Mouse (Mus musculus) CD4-positive, CD25-positive, alpha-beta regulatory T cell, adult 4 months (primary cell): ENCODE measurements around the gene Slc16a11. TPM values are rescaled to one million over a fixed set of nuclear protein-coding genes. Genes with fewer than 3 reads are reported as not detected.
"Not testable (repeated sequence)": the region's sequence is repeated elsewhere in the genome, so short reads cannot be mapped to it uniquely, and the experiment has no call there.

Experiments
- ATAC-seq: one replicate; pipeline ENCODE4 v1.8.0; 2017
- polyA plus RNA-seq, 2 experiments: library from polyadenylated mRNA; unstranded; fragments of 100-300 nt; shearing (Covaris generic); gene quantifications; one replicate each; pipeline ENCODE4 v1.2.1; 2017

Gene Slc16a11
- not detected for polyA plus RNA-seq

DNA sequence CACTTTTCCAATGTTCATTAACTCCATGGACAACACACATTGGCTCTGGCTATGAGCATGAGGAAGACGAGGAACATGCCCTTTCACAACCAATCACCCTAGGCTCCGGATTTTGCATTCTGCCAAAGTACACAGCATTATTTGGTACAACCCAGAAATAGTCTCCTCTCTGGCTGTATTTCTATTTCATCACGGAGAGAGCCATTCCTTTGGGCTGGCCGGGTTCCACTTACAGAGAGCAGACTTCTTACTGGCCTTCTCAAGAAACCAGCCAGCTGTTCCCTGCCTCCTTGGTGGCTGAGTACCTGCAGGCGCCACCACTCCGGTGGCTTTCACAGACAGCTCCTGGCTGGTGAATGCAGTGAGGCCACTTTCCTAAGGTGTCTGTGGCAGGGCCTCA is at the start of gene Slc16a11:
Slc16a11 (plus strand) TSS at position 330 of the 400 bp plus-strand sequence.
- ATAC-seq: no peak

GRCm38 (mm10) chr11:70165972-70166921 is 46.3 kb upstream of the Slc16a11 start:
- no peak for ATAC-seq

- no peak for ATAC-seq
These were observed 44.4 kb upstream of the Slc16a11 start for GRCm38 (mm10) chr11:70168136-70168535.

DNA sequence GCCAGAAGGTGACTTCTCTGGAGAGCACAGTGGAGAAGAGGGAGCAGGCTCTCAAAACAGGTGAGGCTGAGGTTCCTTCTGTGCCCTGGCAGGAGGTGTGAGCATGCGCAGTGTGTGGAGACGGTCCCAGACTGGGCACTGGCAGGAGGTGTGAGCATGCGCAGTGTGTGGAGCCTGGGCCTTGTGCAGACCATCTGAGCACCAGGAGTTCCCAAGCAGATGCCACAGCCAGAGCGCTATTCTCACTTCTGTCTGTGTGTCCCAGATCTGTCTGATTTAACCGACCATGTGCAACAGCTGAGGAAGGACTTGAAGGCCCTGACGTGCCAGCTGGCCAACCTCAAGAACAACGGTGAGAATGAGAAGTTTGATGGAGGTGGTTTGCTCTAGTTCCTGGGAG is 43.1 kb upstream of the Slc16a11 start:
- ATAC-seq: not testable (repeated sequence)

- no peak for ATAC-seq
These were observed 42.3 kb upstream of the Slc16a11 start for GRCm38 (mm10) chr11:70170291-70170690.

DNA sequence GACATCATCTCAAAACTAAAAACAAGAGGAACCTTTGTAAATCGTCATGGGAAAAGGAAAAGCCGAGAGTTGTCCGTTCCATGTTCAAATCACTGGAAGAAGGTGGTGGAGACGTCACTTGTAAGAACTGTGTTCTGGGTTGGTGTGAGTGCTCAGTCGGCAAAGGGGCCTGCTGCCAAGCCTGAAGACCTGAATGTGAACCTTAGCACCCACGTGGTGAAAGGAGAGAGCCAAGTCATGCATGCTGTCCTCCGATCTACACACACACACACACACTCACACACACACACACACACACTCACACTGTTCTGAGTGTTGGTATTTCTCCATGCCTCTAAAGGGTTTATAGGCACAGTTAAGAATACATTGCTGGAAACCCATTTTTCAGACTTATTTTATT is 41.4 kb upstream of the Slc16a11 start:
- ATAC-seq: no peak

DNA sequence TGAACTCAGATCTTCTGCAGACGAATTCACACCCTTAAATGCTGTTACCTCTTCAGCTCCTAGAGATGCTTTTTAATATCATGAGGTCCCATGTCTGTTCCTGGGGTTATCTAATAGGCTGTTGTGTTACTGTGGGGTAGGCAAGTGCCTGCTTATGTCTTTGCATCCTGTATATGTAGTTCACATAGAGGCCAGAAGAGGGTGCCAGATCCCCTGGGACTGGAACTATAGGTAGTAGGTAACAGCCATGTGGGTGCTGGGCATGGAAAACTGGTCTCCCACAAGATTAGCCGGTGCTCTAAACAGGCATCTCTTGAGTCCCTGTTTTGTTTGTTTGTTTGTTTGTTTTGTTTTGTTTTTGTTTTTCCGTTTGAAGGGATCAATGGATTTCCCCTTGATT is 40.7 kb upstream of the Slc16a11 start:
- no peak for ATAC-seq

- no peak for ATAC-seq
These were observed 40.3 kb upstream of the Slc16a11 start for GRCm38 (mm10) chr11:70172298-70172697.

DNA sequence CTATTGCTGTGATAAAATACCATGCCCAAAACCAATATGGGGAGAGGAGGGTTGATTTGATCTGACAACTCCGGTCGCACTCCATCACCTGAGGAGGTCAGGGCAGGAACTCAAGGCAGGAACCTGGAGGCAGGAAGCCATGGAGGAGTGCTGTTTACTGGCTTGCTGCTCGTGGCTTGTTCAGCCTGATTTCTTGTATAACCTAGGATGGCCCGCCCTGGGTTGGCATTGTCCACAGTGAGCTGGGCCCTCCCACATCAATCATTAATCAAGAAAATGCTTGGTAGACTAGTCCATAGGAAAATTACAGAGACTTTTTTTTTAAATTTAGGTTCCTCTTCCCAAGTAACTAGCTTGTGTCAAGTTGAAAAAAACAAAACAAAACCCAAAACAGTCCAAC is 38.1 kb upstream of the Slc16a11 start:
- ATAC-seq: no peak

GRCm38 (mm10) chr11:70177647-70178046 is 34.9 kb upstream of the Slc16a11 start:
- no peak for ATAC-seq

DNA sequence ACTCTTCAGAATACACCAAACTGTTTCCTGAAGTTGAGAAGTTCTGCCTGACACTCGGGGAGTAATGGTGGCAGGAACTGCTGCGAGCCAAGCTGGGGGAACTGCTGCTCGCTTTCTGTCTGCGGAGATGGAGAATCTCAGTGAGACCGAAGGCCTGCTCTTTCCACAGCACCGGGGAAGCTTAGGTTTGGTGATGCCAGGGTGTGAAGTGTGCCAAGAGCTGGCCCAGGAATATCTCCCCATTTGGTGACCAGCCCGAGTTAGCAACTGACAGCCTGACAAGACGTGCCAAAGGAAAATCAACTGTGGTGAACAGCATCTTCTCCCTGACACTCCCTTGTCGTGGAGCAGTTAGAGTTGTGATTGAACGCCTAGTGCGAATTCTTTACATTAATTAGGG is 34.2 kb upstream of the Slc16a11 start:
- no peak for ATAC-seq

- no peak for ATAC-seq
These were observed 33.8 kb upstream of the Slc16a11 start for GRCm38 (mm10) chr11:70178756-70179155.

GRCm38 (mm10) chr11:70179401-70179800 is 33.2 kb upstream of the Slc16a11 start:
- ATAC-seq: no peak

DNA sequence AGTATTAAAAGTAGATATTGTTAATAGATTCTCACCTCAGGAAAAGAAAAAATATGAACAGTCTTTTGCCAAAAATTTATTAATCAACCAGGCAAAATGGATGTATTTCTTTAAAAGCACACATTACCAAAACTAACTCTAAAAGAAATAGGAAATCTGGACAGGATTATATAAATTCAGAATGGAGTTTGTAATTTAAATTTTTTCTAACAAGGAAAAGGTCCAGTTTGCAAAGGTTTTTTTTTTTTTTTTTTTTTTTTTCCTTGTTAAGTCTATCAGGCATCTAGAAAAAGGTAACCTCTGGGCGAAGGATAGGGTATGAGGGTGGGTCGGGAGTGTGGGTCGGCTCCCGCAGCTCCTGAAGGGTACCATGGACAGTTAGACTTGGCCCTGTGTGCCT is 32.1 kb upstream of the Slc16a11 start:
- no peak for ATAC-seq

- no peak for ATAC-seq
These were observed 27.4 kb upstream of the Slc16a11 start for GRCm38 (mm10) chr11:70185120-70185519.

- ATAC-seq: no peak
These were observed 23.0 kb upstream of the Slc16a11 start for GRCm38 (mm10) chr11:70189319-70190134.

DNA sequence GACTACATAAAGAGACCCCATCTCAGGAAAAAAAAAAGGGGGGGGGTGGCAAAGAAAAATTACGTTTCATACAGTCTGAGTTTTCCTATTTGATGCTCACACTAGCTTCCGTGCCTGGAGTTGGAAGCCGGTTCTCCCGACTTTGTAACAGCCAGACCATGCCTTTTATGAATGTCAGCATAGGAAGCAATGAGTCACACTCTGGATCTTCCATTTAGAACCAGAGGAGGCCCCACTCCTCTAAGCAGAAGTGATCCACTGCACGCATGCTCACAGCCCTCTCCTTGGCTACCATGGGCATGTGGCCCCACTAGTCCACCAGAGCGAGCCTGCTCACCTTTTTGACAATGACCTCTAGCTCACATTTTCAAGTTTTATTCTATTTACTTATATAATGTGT is 21.4 kb upstream of the Slc16a11 start:
- no peak for ATAC-seq

DNA sequence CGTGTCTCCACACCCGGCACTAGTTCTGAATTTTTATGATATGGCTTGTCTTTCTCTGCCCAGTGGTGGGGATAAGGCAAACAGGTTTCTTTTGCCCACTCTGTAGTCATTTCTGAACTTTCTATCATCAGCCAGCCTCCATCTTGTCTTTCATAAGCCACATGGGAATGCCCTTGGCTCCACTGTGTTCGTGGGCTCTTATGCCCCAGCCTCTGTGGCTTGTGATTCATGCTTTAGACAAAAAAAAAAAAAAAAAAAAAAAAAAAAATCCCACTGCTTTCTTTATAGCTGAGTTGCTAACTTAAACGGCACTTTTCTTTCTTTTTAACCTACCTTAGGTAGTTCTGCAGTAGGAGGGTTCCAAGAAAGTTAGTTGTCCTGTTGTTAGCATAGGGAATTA is 20.4 kb upstream of the Slc16a11 start:
- no peak for ATAC-seq

GRCm38 (mm10) chr11:70193354-70194285 is 18.9 kb upstream of the Slc16a11 start:
- ATAC-seq: no peak

DNA sequence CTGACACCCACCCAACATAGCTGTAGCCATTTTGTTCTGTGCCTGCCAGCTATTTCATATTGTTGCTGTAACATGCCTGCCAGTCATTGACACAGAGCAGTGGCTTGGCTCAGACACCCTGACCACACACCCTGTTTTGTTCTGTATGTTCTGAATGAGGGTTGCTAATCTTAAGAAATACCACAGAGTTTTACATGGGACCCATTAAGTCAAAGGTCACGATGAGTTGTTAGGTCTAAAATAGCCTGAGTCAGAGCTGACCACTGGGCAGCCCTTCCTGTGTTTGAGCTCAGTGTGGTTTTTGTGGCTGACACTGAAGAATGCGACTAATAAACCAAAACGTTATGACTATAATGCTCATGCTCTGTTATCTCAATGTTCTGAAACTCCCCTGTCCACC is 14.2 kb upstream of the Slc16a11 start:
- ATAC-seq: no peak

GRCm38 (mm10) chr11:70199107-70199506 is 13.4 kb upstream of the Slc16a11 start:
- no peak for ATAC-seq

GRCm38 (mm10) chr11:70200036-70200608 is 12.4 kb upstream of the Slc16a11 start:
- no peak for ATAC-seq
